Mouse (Mus musculus) spleen, postnatal 36 days (tissue): Measurements from ENCODE around the gene Plpp3.

Source experiments
- DNase-seq, 2 experiments: peaks; one replicate each; pipeline ENCODE4 v3.0.0; 2022; ENCODE audit warnings: low spot score in 2 of 2, mixed read lengths in 1 of 2

Gene Plpp3

DNA sequence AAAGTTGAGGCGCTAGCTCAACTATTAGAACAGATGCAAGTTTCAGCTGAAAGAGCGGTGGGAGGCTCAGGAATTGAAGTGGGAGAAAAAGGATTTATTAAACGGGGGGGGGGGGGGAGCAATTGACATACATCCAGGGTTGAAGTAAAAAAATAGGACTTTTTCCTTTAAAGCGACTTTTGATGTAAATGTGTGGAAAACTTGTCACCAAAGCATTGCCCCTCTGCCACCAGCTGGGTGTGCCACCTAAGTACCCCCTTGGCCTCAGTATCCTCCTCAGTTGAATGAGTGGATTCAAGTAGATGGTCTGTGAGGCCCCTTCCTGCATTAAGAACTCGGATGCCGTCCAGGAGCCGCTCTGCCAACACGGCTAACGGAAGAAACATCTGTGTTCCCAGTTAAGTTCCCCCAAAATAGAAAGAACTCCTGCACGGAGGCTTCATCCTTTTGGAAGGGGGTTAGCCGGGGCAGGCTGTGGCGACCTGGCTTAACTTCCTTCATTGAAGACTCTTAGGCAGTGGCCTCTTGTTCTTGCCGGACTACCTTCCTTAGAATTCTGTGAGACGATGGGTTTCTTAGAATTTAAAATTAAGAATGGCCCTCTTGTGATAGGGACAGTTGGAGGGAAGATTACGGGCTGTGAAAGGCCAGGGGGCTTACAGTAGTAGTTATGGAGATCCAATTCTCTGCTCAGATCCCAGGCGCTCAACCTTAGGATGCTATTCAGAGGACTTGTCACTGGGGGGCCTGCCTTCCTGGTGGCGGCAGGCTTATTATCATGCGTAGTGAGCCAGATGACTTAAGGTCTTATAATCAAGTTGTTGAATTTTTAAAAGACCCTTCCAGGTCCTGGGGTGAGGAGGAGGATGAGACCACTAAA is 1.7 kb downstream of the Plpp3 start:
- peak in 1 of 2 experiments; percentile 12 for DNase-seq

DNA sequence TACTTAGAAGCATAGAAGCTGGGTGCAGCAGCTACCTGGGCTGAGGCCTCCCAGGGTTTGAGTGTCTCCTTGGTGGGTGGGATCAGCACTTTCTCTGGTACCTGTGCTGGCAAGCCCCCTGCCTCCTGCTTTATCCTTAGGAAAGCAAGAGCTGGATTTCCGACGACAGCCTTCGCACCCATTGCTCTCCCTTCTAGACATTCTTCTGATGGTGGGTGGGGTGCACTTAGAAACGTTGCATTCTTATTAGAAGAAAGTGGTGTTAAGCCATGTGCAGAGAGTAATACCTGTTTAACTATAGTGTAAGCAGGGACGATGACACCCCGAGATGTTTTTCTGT is 2.4 kb downstream of the Plpp3 start:
- no peak for DNase-seq

DNA sequence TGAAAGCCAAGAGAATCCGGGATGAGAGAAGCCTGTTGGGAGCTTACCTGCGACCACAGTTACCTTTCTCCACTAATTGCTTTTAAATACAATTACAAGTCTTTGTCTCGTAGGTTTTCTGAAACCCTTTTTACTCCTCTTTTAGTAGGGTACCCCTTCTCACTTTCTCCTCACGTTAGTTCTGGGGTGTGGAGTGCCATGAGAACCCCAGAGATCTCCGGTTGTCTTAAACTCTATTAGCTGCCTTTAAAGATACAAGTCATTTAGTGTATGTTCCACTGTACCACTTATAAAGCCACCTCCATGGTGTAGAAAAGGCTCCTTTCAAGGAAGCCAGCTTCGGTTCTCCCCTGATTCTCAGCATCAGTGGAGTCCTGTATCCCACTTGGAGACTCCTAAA is 3.3 kb downstream of the Plpp3 start:
- no peak for DNase-seq

DNA sequence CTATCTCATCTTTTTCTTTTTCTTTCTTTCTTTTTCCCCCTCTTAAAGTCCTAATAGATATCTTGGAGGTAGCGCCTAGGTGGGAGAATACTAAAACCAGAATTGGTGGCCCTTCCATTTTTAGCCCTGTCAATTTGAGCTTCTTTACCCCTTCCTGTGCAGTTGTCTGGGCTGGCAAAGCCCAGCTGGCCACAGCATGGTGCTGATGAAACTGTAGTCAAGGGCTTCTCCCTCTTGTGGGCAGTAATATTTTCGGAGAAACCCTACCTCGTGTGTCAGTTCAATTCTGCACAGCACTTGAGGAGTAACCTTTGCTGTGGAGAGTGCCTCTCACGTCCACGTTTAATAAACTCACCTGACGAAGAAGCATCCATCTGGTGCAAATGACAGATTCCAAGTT is 4.9 kb downstream of the Plpp3 start:
- DNase-seq, result no peak

DNA sequence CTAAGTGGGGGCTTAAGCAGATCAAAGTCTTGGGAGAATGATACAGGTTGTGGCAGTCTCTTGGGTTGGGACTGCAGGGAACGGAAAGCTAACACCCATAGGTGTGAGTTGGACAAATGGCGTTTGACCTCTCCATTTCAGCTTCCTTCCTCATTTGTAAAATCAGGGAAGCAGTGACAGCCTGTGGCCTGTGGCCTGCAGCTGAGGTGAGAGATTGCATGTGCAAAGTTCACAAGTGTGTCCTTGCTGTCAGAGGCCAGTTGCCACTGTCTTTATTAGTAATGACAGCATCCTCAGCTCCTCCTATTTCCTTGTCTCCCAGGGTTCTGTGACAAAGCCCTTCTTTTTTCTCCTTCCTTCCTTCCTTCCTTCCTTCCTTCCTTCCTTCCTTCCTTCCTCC is 5.5 kb downstream of the Plpp3 start:
- DNase-seq, result peak in 1 of 2 experiments; percentile 16

DNA sequence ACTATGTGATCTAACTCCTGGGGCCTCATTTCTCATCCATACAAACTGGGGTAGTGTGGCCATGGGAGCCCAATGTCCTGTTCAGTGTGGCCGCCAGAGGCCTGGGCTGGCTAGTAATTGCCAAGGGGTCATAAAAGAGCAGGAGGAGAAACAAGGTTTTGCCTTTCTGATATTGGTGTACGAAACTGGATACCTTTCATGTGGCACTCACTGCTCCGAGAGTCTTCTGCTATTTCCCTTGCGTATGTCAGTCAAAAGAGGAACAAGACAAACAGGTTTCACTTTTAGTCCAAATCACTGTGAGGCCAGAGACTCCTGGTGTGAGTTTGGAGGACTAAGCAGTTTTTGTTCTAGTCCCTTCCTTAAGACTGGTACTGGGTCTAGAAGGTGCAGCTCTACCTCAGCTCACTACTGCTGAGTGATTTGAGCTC is 6.8 kb downstream of the Plpp3 start:
- DNase-seq, result peak; percentile 31 to 46

DNA sequence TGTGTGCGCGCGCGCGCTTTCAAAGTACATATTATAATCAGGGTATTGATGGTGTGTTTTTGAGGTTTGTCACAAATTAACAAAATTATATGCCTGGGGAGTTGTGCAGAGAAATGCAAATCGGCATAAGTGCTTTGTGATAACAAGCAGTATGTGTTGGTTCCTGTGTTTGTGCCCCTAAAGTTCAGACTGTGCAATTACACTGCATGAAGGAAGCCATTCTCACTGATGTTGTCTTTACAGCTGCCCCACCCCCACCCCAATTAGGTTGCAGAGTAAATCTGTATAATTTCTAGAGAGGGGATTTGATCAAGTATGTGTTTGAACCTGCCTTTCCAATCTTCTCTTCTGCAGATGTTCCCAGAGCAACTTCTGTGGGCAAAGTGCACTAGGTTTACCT is 7.8 kb downstream of the Plpp3 start:
- peak in 1 of 2 experiments; percentile 4 for DNase-seq

DNA sequence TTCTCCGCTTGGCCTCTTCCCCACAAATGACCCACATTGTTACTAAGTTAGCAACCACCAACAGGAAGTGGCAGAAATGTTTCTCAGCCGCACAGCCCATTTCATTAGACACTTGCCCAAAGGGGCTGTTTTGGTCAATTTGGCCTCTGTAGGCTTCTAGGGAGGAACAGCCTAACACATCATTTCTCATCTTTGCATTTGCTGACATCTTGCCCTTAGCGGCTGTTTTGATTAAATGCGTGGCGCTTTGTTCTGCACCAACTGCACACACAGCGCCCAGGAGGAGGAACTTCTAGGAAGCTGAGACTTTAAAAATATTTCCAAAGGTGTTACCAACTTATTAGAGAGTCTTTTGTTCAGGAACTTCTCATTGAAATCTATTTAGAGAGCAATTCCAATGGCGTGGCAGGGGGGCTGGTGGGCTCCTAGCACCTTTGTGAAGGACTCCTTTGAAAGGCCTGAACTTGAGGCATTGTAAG is 12.0 kb downstream of the Plpp3 start:
- peak; percentile 22 to 36 for DNase-seq

DNA sequence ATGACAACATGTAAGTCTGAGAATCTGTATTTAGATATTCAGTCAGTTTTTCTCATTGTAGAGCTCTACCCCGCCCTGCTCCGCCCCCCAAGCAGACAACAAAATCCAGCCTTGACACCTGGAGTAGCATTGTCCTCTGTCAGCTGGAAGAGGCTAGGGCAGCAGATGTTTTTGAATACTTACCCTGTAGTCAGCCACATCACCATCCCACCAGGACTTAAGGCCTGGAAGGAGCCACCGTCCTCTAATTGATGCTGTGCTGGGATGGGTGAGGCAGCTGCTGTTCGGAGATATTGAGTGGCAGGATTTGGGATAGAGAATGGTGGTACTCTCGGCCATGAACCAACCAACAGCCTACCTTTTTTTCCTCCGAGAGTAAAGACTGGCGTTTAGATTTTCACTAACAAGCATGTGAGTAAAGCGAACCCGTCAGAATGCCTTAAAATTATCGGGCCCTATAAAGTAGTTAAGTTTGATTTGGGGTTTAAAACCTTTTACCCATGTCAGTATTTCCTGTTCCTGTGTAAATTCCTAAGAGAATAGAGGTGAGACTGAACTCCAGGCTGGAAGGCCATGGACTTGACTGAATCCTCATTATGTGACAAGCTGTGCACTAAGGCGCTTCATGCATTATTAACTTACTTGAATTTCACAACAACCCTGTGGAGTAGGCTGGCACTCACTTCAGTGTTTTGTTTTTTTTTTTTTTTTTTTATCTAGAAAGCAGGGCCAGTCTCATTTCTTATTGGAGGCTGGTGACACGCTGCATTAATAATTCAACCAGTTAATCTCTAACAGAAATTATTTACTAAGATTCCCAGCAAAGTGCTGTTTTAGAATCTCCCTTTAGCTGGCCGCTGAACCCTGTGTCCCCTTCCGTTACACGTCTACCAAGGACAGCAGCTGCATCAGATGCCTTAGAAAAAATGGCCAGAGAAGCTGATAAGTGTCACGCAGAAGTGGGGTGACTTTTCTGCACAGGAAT is 13.0 kb downstream of the Plpp3 start:
- DNase-seq, result no peak

DNA sequence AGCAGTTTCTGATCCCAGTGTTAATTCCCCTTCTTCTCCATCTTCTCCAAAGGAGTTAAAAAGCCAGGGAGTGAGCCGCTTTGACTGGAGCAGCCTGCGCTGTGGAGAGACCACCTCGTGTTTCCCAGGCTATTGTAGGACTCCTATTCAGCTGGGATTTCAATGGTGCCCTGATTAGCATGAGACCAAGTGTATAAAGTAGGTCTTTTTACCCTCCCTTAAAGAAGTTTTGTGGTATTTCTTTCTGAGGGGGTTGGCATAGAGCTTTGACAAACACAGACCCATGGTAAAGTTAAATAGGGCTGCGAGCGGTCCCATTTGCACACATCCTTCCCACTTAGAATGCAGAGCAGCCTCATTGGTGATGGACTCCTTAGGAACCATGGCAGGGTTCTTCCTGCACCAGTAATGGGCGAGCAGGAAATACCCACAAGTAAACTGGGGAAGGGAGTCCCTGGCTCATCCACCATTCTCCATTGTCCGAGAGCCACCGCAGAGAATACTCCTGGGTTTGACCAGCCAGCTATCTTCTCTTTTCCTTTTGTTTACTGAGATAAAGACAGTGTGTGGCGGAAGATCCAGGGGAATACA is 13.8 kb downstream of the Plpp3 start:
- DNase-seq, result no peak

DNA sequence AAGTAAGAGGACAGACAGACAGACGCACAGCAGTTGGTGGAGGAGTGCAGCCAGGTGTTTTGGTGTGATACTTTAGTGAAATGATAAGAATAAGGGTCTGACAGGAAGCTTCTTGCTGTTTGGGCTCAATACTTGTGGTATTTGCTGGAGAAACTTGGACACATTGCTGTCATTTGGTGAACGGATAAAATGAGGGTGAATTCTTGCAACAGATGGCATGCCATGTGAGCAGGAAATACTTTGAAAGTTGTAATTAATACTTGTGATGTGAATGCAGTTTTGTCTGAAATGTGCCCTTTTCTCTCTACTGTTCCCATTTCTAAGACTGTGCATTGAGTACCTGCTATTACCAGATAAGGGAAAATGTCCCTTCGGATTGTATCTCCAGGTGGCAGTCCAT is 14.3 kb downstream of the Plpp3 start:
- no peak for DNase-seq

DNA sequence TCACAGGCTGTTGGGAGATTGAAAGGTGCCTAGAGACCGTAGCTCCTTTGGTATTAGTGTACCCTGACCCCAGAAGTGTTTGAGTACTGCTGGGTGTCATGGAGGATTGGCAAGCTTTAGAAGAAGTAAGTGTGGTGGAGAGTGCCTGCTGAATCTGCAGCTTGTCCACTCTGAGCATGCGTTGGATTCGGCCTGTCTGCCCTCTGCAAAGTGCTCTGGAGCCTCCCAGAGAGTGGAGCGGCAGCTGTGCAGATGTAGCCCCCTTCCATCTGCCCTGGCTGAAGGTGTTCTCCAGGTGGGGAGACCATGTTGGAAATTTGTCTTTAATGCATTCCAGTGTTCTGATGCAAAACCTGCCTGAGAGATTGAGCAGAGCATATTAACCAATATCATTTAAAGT is 17.6 kb downstream of the Plpp3 start:
- no peak for DNase-seq

DNA sequence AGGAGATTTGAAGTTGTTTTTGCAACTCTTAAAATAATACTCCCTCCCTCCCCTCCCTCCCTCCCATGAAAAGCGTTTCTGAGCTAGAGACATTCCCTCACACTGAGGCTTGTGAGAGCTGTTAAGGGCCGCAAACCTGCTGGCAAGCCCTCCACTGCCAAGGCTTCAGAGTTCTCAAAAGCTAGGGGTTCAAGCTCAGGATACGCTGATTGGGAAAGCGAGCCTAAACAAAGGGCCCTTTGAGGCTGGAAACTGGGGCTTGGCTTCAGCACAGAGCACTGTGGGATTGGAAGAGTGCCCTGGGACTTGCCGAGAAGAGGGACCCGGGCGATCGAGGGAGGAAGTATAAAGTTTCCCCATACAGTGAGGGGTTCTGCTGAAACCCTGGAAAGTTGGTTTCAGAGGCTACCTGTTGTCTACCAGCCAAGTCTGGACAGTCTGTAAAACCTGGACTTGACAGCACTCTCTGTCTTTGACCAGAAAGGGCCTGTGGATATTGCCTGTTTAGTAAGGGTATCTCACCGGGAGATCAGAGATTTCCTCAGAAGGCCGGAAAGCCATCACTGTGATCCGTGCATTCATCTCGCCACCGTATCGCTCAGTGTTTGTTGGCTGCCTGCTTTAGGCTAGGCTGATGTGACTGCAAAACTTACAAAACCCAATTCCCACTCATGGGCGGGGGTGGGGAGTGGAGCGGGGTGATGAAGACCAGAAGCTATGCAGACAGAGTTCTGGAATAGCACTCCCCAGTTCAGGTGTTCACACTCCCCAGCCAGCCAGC is 18.3 kb downstream of the Plpp3 start:
- DNase-seq, result no peak

DNA sequence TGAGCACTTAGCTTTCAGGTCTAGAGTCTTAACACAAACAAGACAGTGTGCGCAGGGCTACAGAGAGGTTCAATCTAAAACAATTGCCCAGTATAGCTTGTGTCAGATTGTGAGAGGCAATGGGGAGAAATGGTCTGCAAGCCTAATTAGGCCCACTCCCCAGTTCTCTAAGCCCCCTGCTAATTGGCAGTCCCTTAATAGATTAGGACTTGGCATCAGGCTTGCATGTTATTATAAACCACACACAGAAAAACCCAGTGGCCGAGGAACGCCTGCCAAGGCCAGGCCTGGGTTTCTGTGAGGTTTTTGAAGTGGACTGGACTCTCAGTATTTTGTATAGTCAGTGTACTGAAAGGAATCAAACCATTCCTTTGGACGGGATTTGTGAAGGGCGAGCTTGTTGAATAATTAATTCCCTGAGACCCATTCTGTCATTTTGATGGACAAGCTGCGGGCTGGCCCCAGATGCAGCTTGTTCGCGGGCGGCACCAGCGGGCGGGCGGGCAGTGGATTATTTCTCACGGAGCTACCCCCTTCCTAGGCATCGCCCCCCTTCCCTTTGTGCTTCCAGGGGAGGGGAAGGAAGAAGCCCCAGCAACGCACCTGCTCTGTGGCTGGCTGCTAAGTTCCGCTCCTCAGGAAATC is 24.0 kb downstream of the Plpp3 start:
- DNase-seq, result no peak

DNA sequence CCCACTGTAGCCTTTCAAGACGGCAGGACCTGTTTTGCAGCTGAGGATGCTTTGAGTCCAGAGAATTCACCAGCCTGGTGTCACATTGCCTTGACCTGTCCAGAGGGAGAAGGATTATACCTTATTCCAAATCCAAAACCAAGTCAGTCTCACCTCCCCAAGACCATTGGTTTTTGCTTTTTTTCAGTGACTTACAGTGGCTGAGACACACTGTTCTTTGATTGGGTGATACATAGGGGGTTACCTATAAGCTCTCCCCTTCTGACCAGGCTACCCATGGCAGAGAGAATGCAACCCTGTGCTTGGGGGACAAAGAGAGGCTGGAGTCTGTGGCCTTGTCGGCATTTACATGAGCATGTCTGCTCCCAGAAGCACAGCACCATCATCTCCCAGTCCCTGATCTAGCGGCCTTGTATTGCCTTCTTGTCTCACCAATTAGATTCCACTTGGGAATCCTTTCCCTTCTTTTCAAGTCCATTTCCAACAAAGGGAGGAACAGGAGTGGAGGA is 24.6 kb downstream of the Plpp3 start:
- DNase-seq, result no peak

DNA sequence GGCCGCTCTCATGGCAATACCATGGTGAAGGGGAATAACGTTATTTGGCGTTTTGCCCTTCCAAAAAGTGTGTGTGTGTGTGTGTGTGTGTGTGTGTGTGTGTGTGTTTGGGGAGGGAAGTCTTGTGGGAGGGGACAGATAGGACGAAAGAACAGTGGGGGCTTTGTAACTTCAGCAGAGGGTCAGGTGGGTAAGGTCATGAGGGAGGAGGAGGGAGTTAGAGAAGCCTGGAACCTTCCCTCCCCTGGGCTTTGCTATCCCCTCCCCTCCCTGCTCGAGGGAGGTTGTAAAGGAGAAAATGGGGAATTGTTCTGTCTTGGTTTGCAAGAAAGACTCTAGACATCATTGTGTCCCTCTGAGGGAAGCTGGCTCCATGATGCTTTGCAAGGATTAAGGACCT is 25.1 kb downstream of the Plpp3 start:
- DNase-seq, result no peak

DNA sequence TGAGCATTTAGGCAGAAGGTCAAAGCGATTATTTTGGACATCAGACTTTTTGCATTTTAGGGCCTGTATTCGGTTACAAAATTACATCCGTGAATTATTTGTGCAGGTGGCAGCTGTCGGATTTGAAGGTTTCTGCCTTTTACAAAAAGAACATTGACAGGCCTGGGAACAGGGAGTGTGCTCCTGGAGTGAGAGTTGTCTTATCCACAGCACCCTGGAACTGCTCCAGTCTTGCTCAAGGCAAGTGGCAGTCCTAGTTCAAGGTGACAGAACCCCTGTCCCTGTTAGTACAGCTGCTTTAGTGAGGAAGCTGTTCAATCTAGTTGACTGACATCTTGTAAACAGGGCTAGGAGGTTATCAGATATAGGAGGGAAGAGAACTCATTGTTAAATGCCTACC is 27.3 kb downstream of the Plpp3 start:
- no peak for DNase-seq

DNA sequence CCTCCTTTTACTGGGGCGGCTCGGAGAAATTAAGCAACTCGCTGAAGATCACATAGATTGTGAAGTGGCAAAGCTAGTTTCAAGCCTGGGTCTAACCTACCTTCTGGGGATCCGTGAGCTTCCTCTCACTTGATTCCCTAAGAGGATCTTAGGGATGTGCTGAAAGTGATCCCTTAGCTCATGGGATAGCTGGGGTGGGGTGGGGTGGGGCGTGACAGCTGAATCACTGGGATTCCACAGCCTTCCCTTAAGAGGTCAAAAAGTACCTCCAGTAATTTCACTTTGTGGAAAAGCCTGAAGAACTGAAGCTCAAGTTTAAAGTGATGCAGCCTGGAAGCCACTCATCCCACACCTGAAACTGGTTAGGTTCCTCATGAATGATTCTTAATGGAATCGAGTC is 27.8 kb downstream of the Plpp3 start:
- no peak for DNase-seq

DNA sequence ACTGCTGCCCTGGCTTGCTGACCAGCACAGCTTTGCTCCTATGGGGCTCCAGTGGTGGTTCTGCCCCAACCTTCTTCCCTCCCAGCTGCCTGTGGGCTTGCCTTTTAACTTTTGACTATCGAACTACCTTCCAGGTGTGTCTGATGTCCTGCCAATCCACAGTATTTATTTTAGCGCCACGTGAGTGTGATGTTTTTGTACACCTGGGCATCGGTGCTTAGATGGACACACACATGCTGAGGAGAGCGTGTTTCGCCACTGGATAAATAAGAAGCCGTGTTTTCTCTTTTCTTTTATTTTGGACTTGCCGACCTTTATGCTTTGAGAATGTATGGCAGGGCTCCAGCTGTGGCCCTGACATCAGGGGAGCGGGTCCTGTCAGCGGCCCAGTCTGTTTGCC is 29.5 kb downstream of the Plpp3 start:
- no peak for DNase-seq

DNA sequence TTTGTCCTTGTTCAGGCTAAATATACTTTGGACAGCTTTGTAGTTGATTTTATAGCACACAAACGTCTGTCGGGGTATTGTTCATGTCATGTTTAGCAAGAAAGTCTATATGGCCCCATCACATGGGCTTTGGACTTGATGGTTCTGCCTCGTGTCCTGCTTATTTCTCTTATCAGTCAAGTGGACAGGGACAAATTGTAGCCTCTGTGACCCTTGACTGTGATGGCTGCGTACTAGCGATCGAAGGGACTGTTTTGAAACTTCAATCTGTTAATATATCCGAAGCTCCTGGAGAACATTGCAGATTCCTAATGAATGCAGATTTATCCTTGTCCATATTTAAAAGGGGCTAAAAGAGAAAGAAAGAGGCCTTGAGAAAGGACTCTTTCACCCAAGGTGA is 30.7 kb downstream of the Plpp3 start:
- no peak for DNase-seq

DNA sequence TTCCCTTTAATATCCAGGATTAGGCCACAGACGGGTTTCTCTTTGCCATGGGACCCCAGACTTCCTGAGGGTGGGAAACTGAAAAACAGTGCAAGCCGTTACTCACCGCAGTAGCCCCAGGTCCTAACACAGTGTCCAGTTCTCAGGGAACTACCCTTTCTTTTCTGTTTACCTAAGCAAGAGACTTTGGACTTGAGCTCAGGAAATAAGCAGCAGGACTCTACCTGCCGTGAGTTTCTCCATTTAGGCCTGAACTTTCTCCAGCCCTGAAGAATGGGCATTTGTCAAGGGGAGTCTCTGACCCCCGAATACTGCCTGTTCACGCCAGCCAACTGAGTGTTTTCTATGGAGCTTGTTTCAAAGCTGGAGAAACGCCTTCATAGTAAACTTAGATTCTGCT is 31.7 kb downstream of the Plpp3 start:
- no peak for DNase-seq
